Mouse (Mus musculus) midbrain, embryonic 14.5 days (tissue): ENCODE measurements around the gene Nsa2. TPM values are rescaled to one million over a fixed set of nuclear protein-coding genes. Genes with fewer than 3 reads are reported as not detected.
"Not testable (repeated sequence)": the region's sequence is repeated elsewhere in the genome, so short reads cannot be mapped to it uniquely, and the experiment has no call there.

Experiments
- ATAC-seq: fragments of 200-750 bp; cut with Nextera tagmentation; 2 replicates; pipeline ENCODE4 v1.8.0; 2017; ENCODE audit warnings: moderate number of reproducible peaks, moderate library complexity; ENCODE audit not compliant: low FRiP score, low TSS enrichment
- DNase-seq: peaks from one replicate; pipeline ENCODE4 v3.0.0-alpha.2; 2015
- H3K27ac ChIP-seq: fragments of 300-500 bp; sonication (generic); replicated peaks from 2 replicates; pipeline ENCODE4 v1.5.1; 2014; ENCODE audit warnings: mild to moderate bottlenecking, low read depth, low read length, moderate library complexity
- H3K27me3 ChIP-seq: fragments of 300-500 bp; sonication (generic); 2 replicates; pipeline ENCODE4 v1.6.1; 2014; ENCODE audit warnings: low read length, control low read depth, mixed read lengths; ENCODE audit not compliant: control insufficient read depth, insufficient read depth
- H3K36me3 ChIP-seq: fragments of 300-500 bp; sonication (generic); 2 replicates; pipeline ENCODE4 v1.6.1; 2014; ENCODE audit warnings: low read length, control low read depth; ENCODE audit not compliant: control insufficient read depth, insufficient read depth
- H3K4me1 ChIP-seq: fragments of 300-500 bp; sonication (generic); 2 replicates; pipeline ENCODE4 v1.6.1; 2014; ENCODE audit warnings: mild to moderate bottlenecking, antibody characterized with exemption, low read length, control low read depth; ENCODE audit not compliant: control insufficient read depth, insufficient read depth
- H3K4me2 ChIP-seq: fragments of 300-500 bp; sonication (generic); 2 replicates; pipeline ENCODE4 v1.6.1; 2014; ENCODE audit warnings: mild to moderate bottlenecking, low read length, moderate library complexity
- H3K4me3 ChIP-seq: fragments of 300-500 bp; sonication (generic); replicated peaks from 2 replicates; pipeline ENCODE4 v1.5.1; 2014; ENCODE audit warnings: low read depth, low read length
- H3K9ac ChIP-seq: fragments of 300-500 bp; sonication (generic); replicated peaks from 2 replicates; pipeline ENCODE4 v1.6.1; 2014; ENCODE audit warnings: mild to moderate bottlenecking, low read length, moderate library complexity
- H3K9me3 ChIP-seq: fragments of 300-500 bp; sonication (generic); 2 replicates; pipeline ENCODE4 v1.6.1; 2016; ENCODE audit warnings: low read length, control low read depth, mixed read lengths; ENCODE audit not compliant: control insufficient read depth
- WGBS: fragments of 180-500 bp; shearing (Covaris S2); extraction: QIAGEN DNeasy Blood & Tissue Kit; methylation state at CpG from one replicate; pipeline ENCODE4 v1.1.7; 2014; 5-methylcytosine and 5-hydroxymethylcytosine counted together
- polyA plus RNA-seq: library from polyadenylated mRNA; unstranded; fragments of >200 nt; fragmentation: Nextera tagmentation; extraction: Ambion mirVana; gene quantifications from 2 replicates; pipeline ENCODE4 v1.2.1, GENCODE M21; 2014

The Nsa2 gene
- polyA plus RNA-seq, 1 experiment from 2014 or later, result 46.1 TPM

DNA sequence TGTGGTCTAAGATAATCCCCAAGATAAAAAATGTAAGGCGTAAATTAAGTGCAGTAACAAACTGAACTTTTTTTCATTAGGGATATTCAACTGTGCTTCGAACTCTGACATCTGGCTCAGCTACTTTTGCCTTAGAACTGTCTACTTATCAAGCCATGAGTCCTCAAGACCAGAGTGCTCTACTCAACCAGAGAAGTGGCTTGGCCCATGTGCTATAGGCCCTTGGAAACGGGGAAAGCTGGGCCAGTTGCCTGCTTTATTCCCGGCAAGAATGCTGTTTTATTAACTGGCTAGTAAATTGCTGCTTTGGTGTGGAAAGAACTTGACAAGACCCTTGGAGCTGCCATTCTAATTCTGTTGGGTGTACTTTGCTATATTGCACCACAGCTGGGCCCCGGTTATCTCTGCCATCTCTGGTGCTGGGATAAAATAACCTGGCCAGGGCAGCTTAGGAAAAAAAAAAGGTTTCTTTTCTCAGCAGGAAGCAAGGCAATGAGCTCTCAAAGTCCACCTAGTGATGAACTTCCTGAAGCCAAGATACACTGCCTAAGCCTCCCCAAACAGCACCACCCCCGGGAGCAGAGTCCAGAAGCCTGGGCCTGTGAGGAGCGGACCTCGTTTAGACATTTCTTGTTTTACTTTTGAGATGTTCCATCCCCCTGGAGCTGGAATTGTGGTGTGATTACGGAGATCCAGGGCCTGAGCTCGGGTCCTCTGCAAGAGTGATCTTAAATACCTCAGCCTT lies 38.0 kb upstream of the Nsa2 start:
- peaks cover 78% of the 10 kb centered on the region for H3K36me3 ChIP-seq
- no peaks in the 10 kb centered on the region for H3K27me3 ChIP-seq
- H3K27ac ChIP-seq, result no peak overlapping the region
- no peaks in the 10 kb centered on the region for H3K9me3 ChIP-seq
- no peak overlapping the region for H3K9ac ChIP-seq
- DNase-seq, result no peak
- no peak for ATAC-seq
- no peak overlapping the region for H3K4me3 ChIP-seq
- no peaks in the 10 kb centered on the region for H3K4me1 ChIP-seq
- H3K4me2 ChIP-seq, result no peak overlapping the region
- 89% methylated on average over 10 of the region's 10 CpGs for WGBS

- WGBS, result 62% methylated on average over 4 of the region's 4 CpGs
- H3K36me3 ChIP-seq, result peaks cover 64% of the 10 kb centered on the region
- no peak overlapping the region for H3K4me3 ChIP-seq
- no peak overlapping the region for H3K4me2 ChIP-seq
- no peak overlapping the region for H3K9ac ChIP-seq
- H3K4me1 ChIP-seq, result no peaks in the 10 kb centered on the region
- ATAC-seq (no peak), DNase-seq (peak; percentile 82)
- no peaks in the 10 kb centered on the region for H3K9me3 ChIP-seq
- no peaks in the 10 kb centered on the region for H3K27me3 ChIP-seq
- no peak overlapping the region for H3K27ac ChIP-seq
These were observed 8.1 kb upstream of the Nsa2 start for GRCm38 (mm10) chr13:97145834-97146233.

DNA sequence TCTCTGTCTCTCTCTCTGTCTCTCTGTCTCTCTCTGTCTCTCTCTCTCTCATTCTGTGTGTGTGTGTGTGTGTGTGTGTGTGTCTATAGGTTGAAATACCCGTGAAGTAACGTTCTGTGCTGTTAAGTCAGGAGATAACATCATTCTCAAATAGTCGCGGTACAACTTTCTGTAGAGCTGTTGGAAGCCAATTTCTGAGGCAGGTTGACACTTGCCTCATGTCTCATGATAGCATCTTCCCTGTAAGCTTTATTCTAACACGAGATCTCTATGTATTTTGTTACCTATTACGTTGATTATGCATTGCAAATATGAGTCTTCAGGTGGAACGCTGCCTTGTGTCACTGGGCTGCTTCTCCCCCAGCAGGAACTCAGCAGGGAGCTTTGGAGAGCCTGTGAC lies 4.6 kb upstream of the Nsa2 start:
- no peak overlapping the region for H3K27ac ChIP-seq
- no peaks in the 10 kb centered on the region for H3K9me3 ChIP-seq
- DNase-seq (no peak), ATAC-seq (no peak)
- WGBS, result 91% methylated on average over 7 of the region's 7 CpGs
- no peak overlapping the region for H3K4me3 ChIP-seq
- no peak overlapping the region for H3K4me2 ChIP-seq
- H3K9ac ChIP-seq, result no peak overlapping the region
- peaks cover 35% of the 10 kb centered on the region for H3K36me3 ChIP-seq
- H3K27me3 ChIP-seq, result no peaks in the 10 kb centered on the region
- peaks cover 5% of the 10 kb centered on the region; the same call in 1 of the 2 replicates for H3K4me1 ChIP-seq

GRCm38 (mm10) chr13:97138404-97138931 lies 731 bp upstream of the Nsa2 start:
- not testable (repeated sequence) for H3K27me3 ChIP-seq, H3K9me3 ChIP-seq, ATAC-seq, DNase-seq
- Histone ChIP-seq H3K4me3 (peak overlapping the region; percentile 80), H3K4me2 (peak overlapping the region; percentile 57), H3K4me1 (peaks cover 11% of the 10 kb centered on the region), H3K9ac (peak overlapping the region; percentile 88), H3K27ac (peak overlapping the region; percentile 89), H3K36me3 (peaks cover 20% of the 10 kb centered on the region)
- 39% methylated on average over 8 of the region's 8 CpGs for WGBS

- no CpG with 5 or more reads among the region's 2 CpGs for WGBS
- not testable (repeated sequence) for H3K27me3 ChIP-seq, DNase-seq
These were observed 7.3 kb downstream of the Nsa2 start for GRCm38 (mm10) chr13:97130413-97130812.

DNA sequence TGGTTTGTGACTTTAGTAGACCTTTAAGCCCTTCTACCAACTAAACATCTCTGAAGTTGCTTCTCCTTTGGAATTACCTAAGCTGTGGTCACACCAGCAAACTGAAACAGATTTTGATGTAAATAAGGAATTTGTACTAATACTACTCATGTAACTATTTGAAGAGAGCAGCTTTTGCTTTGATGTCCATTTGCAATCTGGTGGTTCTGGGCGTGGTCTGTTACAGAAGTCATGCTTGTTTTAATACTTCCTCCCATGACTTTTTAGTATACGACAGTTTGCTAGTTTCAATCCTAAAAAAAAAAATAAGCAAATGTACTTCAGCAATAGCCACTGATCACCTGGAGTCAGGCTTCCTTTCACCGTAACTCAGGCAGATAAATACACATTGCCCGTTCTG lies 8.1 kb downstream of the Nsa2 start:
- not testable (repeated sequence) for H3K27ac ChIP-seq, H3K4me2 ChIP-seq, H3K4me1 ChIP-seq, ATAC-seq, H3K9me3 ChIP-seq, H3K4me3 ChIP-seq, DNase-seq, H3K27me3 ChIP-seq, H3K9ac ChIP-seq
- H3K36me3 ChIP-seq, result peaks cover 44% of the 10 kb centered on the region
- WGBS, result 86% methylated on average over 2 of the region's 4 CpGs

More at GRCm38 (mm10) chr13:97130413-97130812, 7.3 kb downstream of the Nsa2 start:
- not testable (repeated sequence) for H3K9ac ChIP-seq, H3K27ac ChIP-seq, H3K9me3 ChIP-seq, H3K4me3 ChIP-seq, H3K4me1 ChIP-seq, H3K4me2 ChIP-seq, ATAC-seq
- peaks cover 45% of the 10 kb centered on the region for H3K36me3 ChIP-seq

DNA sequence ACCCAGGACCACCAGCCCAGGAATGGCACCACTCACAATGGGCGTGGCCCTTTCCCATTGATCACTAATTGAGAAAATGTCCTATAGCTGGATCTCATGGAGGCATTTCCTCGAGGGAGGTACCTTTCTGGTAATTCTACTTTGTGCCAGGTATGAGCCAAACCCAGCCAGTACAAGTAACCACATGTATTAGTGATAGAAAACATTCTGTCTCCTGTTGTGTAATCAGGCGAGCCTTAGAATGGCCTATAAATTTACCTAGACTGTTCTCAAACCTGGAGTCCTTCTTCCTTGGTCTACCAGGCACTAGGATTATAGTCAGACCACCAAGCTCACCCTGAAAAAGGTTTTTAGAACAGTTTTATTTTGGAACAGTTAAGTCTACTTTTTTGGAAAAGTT lies 16.4 kb downstream of the Nsa2 start:
- Histone ChIP-seq H3K4me3 (no peak overlapping the region), H3K4me1 (no peaks in the 10 kb centered on the region), H3K27me3 (no peaks in the 10 kb centered on the region), H3K4me2 (no peak overlapping the region), H3K27ac (no peak overlapping the region), H3K36me3 (peaks cover 61% of the 10 kb centered on the region), H3K9me3 (no peaks in the 10 kb centered on the region), H3K9ac (no peak overlapping the region)
- 85% methylated on average over 3 of the region's 3 CpGs for WGBS
- ATAC-seq (no peak), DNase-seq (no peak)

DNA sequence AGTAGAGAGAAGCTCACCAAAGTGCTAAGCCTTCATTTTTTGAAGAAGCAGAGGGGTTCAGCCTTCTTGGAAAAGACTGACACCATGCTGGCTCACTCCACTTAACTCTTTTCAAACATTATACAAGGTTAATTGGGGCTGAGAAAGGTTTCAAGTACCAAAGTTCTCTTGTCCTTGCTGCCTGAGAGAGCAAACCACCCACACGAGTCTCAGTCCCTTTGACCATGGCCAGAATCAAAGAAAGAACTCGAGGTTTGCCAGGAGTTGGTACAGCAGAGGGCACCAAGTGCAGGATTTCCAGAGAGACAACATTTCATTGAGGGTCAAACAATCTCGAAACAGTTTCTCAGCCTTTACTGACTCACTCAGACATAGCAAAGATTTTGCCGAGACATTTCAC lies 28.7 kb downstream of the Nsa2 start:
- Histone ChIP-seq H3K9ac (no peak overlapping the region), H3K9me3 (no peaks in the 10 kb centered on the region), H3K4me3 (no peak overlapping the region), H3K27ac (no peak overlapping the region), H3K4me1 (no peaks in the 10 kb centered on the region), H3K36me3 (peaks cover 27% of the 10 kb centered on the region; the same call in 1 of the 2 replicates), H3K4me2 (no peak overlapping the region), H3K27me3 (no peaks in the 10 kb centered on the region)
- no peak for ATAC-seq
- 89% methylated on average over 4 of the region's 4 CpGs for WGBS
- DNase-seq, result no peak

DNA sequence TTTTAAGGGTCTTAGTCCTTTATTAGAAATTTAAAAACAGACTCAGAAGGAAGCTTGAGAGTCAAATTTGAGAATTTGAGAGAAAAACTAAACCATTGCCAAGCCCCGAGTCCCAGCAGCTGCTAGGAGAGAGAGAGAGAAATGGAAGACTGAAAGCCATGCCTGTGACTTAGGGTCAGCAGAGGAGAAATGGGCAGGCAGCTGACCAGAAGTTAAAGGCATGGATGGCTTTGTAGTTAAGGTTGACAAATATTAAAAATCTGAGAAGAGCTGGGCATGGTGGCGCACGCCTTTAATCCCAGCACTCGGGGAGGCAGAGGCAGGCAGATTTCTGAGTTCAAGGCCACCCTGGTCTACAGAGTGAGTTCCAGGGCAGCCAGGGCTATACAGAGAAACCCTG lies 30.0 kb downstream of the Nsa2 start:
- H3K4me1 ChIP-seq, H3K27ac ChIP-seq, ATAC-seq, H3K4me3 ChIP-seq, H3K27me3 ChIP-seq, H3K4me2 ChIP-seq, DNase-seq, H3K9me3 ChIP-seq, H3K9ac ChIP-seq: not testable (repeated sequence)
- peaks cover 18% of the 10 kb centered on the region; the same call in 1 of the 2 replicates for H3K36me3 ChIP-seq
- WGBS, result 97% methylated on average over 4 of the region's 4 CpGs
